Mouse (Mus musculus) CH12.LX (cell line): ENCODE measurements around the gene Cdh6. TPM values are rescaled to one million over a fixed set of nuclear protein-coding genes. Genes with fewer than 3 reads are reported as not detected.

Experiments used
- DNase-seq: peaks from one replicate; pipeline ENCODE4 v3.0.0-alpha.2; 2013; ENCODE audit errors: extremely low read depth
- H3K27ac ChIP-seq: 2 replicates; pipeline ENCODE4 v1.5.1; 2012; ENCODE audit warnings: low read depth, mild to moderate bottlenecking, control low read depth, moderate library complexity; ENCODE audit not compliant: insufficient read depth
- H3K27me3 ChIP-seq: replicated peaks from 2 replicates; pipeline ENCODE3; 2012; ENCODE audit warnings: inconsistent platforms
- H3K36me3 ChIP-seq, 2 experiments: replicated peaks in 1 of 2; 2 replicates each; pipeline versions ENCODE3 to v1.6.1; 2012; ENCODE audit warnings: inconsistent platforms in 1 of 2, low read length in 1 of 2, mild to moderate bottlenecking in 1 of 2, mixed read lengths in 1 of 2, moderate library complexity in 1 of 2; ENCODE audit not compliant: control insufficient read depth in 1 of 2, insufficient read depth in 1 of 2
- H3K4me1 ChIP-seq, 2 experiments: 2 replicates each; pipeline ENCODE4 v1.6.1; 2012; ENCODE audit warnings: inconsistent platforms in 1 of 2, moderate library complexity in 1 of 2; ENCODE audit not compliant: insufficient read depth in 2 of 2, control insufficient read depth in 1 of 2
- H3K4me2 ChIP-seq: 2 replicates; pipeline ENCODE4 v1.6.1; 2012; ENCODE audit warnings: low read depth, mild to moderate bottlenecking, control low read depth; ENCODE audit not compliant: poor library complexity, insufficient read depth, severe bottlenecking
- H3K4me3 ChIP-seq, 3 experiments: fragments of 150-350 bp in 1 of 3; sonication (generic) in 1 of 3; replicated peaks in 1 of 3; 2 replicates each; pipeline versions ENCODE3 to v1.5.1; 2011 to 2012; ENCODE audit warnings: low read depth in 2 of 3, low read length in 2 of 3, mild to moderate bottlenecking in 2 of 3, moderate library complexity in 2 of 3, control low read depth in 1 of 3, improper control_type of control experiment in 1 of 3, inconsistent platforms in 1 of 3, mixed read lengths in 1 of 3; ENCODE audit not compliant: poor library complexity in 1 of 3
- H3K79me2 ChIP-seq: replicated peaks from 2 replicates; pipeline ENCODE4 v1.6.1; 2012; ENCODE audit warnings: mild to moderate bottlenecking, moderate library complexity; ENCODE audit not compliant: control insufficient read depth, poor library complexity, insufficient read depth, severe bottlenecking; ENCODE audit errors: extremely low read depth
- H3K9ac ChIP-seq: 2 replicates; pipeline ENCODE4 v1.6.1; 2012; ENCODE audit warnings: low read depth, mild to moderate bottlenecking, control low read depth, moderate library complexity; ENCODE audit not compliant: insufficient read depth
- H3K9me3 ChIP-seq: replicated peaks from 2 replicates; pipeline ENCODE3; 2012; ENCODE audit warnings: low read length, inconsistent platforms, mixed read lengths
- BHLHE40 ChIP-seq: IDR thresholded peaks from 2 replicates; pipeline ENCODE4 v1.6.1; 2011; ENCODE audit warnings: mild to moderate bottlenecking, low read depth, low read length, improper control_type of control experiment
- CHD2 ChIP-seq: IDR thresholded peaks from 2 replicates; pipeline ENCODE4 v1.6.1; 2011; ENCODE audit warnings: low read length, improper control_type of control experiment
- CTCF ChIP-seq, 2 experiments: IDR thresholded peaks in 1 of 2; conservative IDR thresholded peaks in 1 of 2; 2 replicates each; pipeline ENCODE4 v1.5.1; 2011 to 2012; ENCODE audit warnings: low read depth in 2 of 2, low read length in 2 of 2, improper control_type of control experiment in 1 of 2, inconsistent platforms in 1 of 2, mild to moderate bottlenecking in 1 of 2, moderate library complexity in 1 of 2
- ELF1 ChIP-seq: IDR thresholded peaks from 2 replicates; pipeline ENCODE4 v1.6.1; 2014; ENCODE audit warnings: low read depth, mild to moderate bottlenecking, inconsistent platforms, low read length, improper control_type of control experiment
- EP300 ChIP-seq: IDR thresholded peaks from 2 replicates; pipeline ENCODE4 v1.6.1; 2011; ENCODE audit warnings: low read length, improper control_type of control experiment
- JUN ChIP-seq: IDR thresholded peaks from 2 replicates; pipeline ENCODE4 v1.6.1; 2011; ENCODE audit warnings: low read depth, mild to moderate bottlenecking, low read length, improper control_type of control experiment, moderate library complexity; ENCODE audit not compliant: insufficient read depth
- JUND ChIP-seq: conservative IDR thresholded peaks from 2 replicates; pipeline ENCODE4 v1.6.1; 2011; ENCODE audit warnings: low read depth, low read length, improper control_type of control experiment
- KAT2A ChIP-seq: IDR thresholded peaks from 2 replicates; pipeline ENCODE4 v1.6.1; 2012; ENCODE audit warnings: low read length, improper control_type of control experiment, inconsistent platforms; ENCODE audit not compliant: insufficient replicate concordance
- MAX ChIP-seq: IDR thresholded peaks from 2 replicates; pipeline ENCODE4 v1.6.1; 2011; ENCODE audit warnings: low read length, improper control_type of control experiment
- MXI1 ChIP-seq: IDR thresholded peaks from 2 replicates; pipeline ENCODE4 v1.6.1; 2011; ENCODE audit warnings: mild to moderate bottlenecking, low read depth, low read length, improper control_type of control experiment
- MYC ChIP-seq: IDR thresholded peaks from 2 replicates; pipeline ENCODE4 v1.6.1; 2011; ENCODE audit warnings: low read depth, mild to moderate bottlenecking, improper control_type of control experiment, low read length
- NELFE ChIP-seq: IDR thresholded peaks from 2 replicates; pipeline ENCODE4 v1.6.1; 2011; ENCODE audit warnings: low read depth, low read length, improper control_type of control experiment
- NRF1 ChIP-seq: IDR thresholded peaks from 2 replicates; pipeline ENCODE4 v1.6.1; 2014; ENCODE audit warnings: low read depth, mild to moderate bottlenecking, inconsistent platforms, low read length, improper control_type of control experiment, moderate library complexity
- POLR2A ChIP-seq: IDR thresholded peaks from 2 replicates; pipeline ENCODE4 v1.6.1; 2011; ENCODE audit warnings: low read depth, mild to moderate bottlenecking, improper control_type of control experiment, low read length
- POLR2AphosphoS2 ChIP-seq: IDR thresholded peaks from 2 replicates; pipeline ENCODE4 v1.6.1; 2011; ENCODE audit warnings: low read depth, low read length, improper control_type of control experiment
- RCOR1 ChIP-seq: conservative IDR thresholded peaks from 2 replicates; pipeline ENCODE4 v1.6.1; 2012; ENCODE audit warnings: low read depth, mild to moderate bottlenecking, inconsistent platforms, low read length, improper control_type of control experiment
- SMC3 ChIP-seq: IDR thresholded peaks from 2 replicates; pipeline ENCODE4 v1.6.1; 2011; ENCODE audit warnings: low read depth, low read length, improper control_type of control experiment
- TCF12 ChIP-seq: IDR thresholded peaks from 2 replicates; pipeline ENCODE4 v1.6.1; 2014; ENCODE audit warnings: low read depth, mild to moderate bottlenecking, inconsistent platforms, low read length, improper control_type of control experiment
- UBTF ChIP-seq: IDR thresholded peaks from 2 replicates; pipeline ENCODE4 v1.6.1; 2012; ENCODE audit warnings: low read depth, mild to moderate bottlenecking, inconsistent platforms, low read length, improper control_type of control experiment, moderate library complexity
- USF2 ChIP-seq: conservative IDR thresholded peaks from 2 replicates; pipeline ENCODE4 v1.6.1; 2011; ENCODE audit warnings: low read depth, low read length, improper control_type of control experiment
- ZC3H11A ChIP-seq: IDR thresholded peaks from 2 replicates; pipeline ENCODE4 v1.6.1; 2012; ENCODE audit warnings: low read depth, mild to moderate bottlenecking, inconsistent platforms, low read length, improper control_type of control experiment
- ZMIZ1 ChIP-seq: IDR thresholded peaks from 2 replicates; pipeline ENCODE4 v1.6.1; 2012; ENCODE audit warnings: low read depth, mild to moderate bottlenecking, inconsistent platforms, low read length, improper control_type of control experiment
- dilution Hi-C: fragments of 300-500 bp; cut with MboI; formaldehyde crosslinking; loops from 2 replicates; pipeline ENCODE4 v1.14.3; 2020; ENCODE audit warnings: low sequenced_read_pairs; ENCODE audit not compliant: extremely low pct_unique_long_range_greater_than_20kb, extremely low pct_ligation_motif_present
- in situ Hi-C: fragments of 300-500 bp; cut with MboI; formaldehyde crosslinking; loops from 3 replicates; pipeline ENCODE4 v1.14.3; 2019; ENCODE audit warnings: low sequenced_read_pairs, low pct_ligation_motif_present, low pct_unique_long_range_greater_than_20kb, mixed read lengths
- polyA plus RNA-seq: library from polyadenylated mRNA; unstranded; fragments of >175 nt; gene quantifications from 2 replicates; pipeline ENCODE4 v1.2.1, GENCODE M21; 2012; ENCODE audit warnings: low read depth; ENCODE audit not compliant: insufficient read length
- total RNA-seq, 2 experiments: library from RNA; depleted of rRNA; stranded (reverse); fragments of 300-350 nt in 1 of 2; fragments of >200 nt in 1 of 2; gene quantifications; 2 replicates each; pipeline ENCODE4 v1.2.3; 2012 to 2014

Gene Cdh6
- total and polyA plus RNA-seq, 3 experiments, result under 0.01 to 0.13 TPM; not detected in 1

- DNase-seq, result no peak
- Histone ChIP-seq H3K4me2 (no peak overlapping the region), H3K79me2 (no peaks in the 10 kb centered on the region)
- no peak for TF ChIP-seq JUND
- TF ChIP-seq KAT2A, result no peak
- TF ChIP-seq, all 38 proteins: peak for 0
- no peak overlapping the region for H3K4me3 ChIP-seq
- no peak overlapping the region for H3K9ac ChIP-seq
- peaks cover 7 to 23% of the 10 kb centered on the region in 2 experiments for H3K4me1 ChIP-seq
- dilution Hi-C loops (no loop called here), in situ Hi-C loops (no loop called here)
- H3K9me3 ChIP-seq, result no peaks in the 10 kb centered on the region
- H3K27me3 ChIP-seq, result no peaks in the 10 kb centered on the region
- H3K36me3 ChIP-seq, result no peaks in the 10 kb centered on the region
- no peak overlapping the region for H3K27ac ChIP-seq
These were observed 18.1 kb downstream of the Cdh6 start for GRCm38 (mm10) chr15:13155418-13155817.

GRCm38 (mm10) chr15:13141983-13142382, 31.5 kb downstream of the Cdh6 start:
- no peak for TF ChIP-seq CTCF (conservative IDR thresholded peaks at IDR 0.05 in 1 of 2, IDR thresholded peaks at IDR 0.05 in 1 of 2; ENCODE audit: low read depth in 2 of 2, low read length in 2 of 2)
- TF ChIP-seq NELFE, result no peak
- TF ChIP-seq JUND, result no peak
- TF ChIP-seq ELF1, result no peak
- no peaks in the 10 kb centered on the region for H3K36me3 ChIP-seq
- H3K9ac ChIP-seq, result no peak overlapping the region
- no peaks in the 10 kb centered on the region for H3K79me2 ChIP-seq
- no peak overlapping the region for H3K4me2 ChIP-seq
- H3K27me3 ChIP-seq, result no peaks in the 10 kb centered on the region
- in situ Hi-C loops (no loop called here), dilution Hi-C loops (no loop called here)
- H3K9me3 ChIP-seq, result no peaks in the 10 kb centered on the region
- H3K27ac ChIP-seq, result no peak overlapping the region
- no peak overlapping the region for H3K4me3 ChIP-seq
- peaks cover 7% of the 10 kb centered on the region in 2 experiments; a peak in 3 of 4 replicates for H3K4me1 ChIP-seq
- DNase-seq, result no peak

GRCm38 (mm10) chr15:13139662-13140061, 33.8 kb downstream of the Cdh6 start:
- dilution Hi-C loops, result no loop called here
- no peaks in the 10 kb centered on the region for H3K79me2 ChIP-seq
- H3K9ac ChIP-seq, result no peak overlapping the region
- DNase-seq, result no peak
- peaks cover 7% of the 10 kb centered on the region in 2 experiments; a peak in 3 of 4 replicates for H3K4me1 ChIP-seq
- no peaks in the 10 kb centered on the region for H3K27me3 ChIP-seq
- TF ChIP-seq NRF1 (no peak), CHD2 (no peak), POLR2A (no peak), MYC (no peak), POLR2AphosphoS2 (no peak), CTCF (conservative IDR thresholded peaks at IDR 0.05 in 1 of 2, IDR thresholded peaks at IDR 0.05 in 1 of 2; ENCODE audit: low read depth in 2 of 2, low read length in 2 of 2) (no peak), MAX (no peak), EP300 (no peak), USF2 (no peak), SMC3 (no peak), RCOR1 (no peak), ZC3H11A (no peak), KAT2A (no peak), UBTF (no peak), TCF12 (no peak), MXI1 (no peak), JUN (no peak), BHLHE40 (no peak), ZMIZ1 (no peak), ELF1 (no peak)
- TF ChIP-seq, all 38 proteins: peak for 0
- Histone ChIP-seq H3K4me3 (no peak overlapping the region), H3K27ac (no peak overlapping the region), H3K4me2 (no peak overlapping the region), H3K9me3 (no peaks in the 10 kb centered on the region), H3K36me3 (no peaks in the 10 kb centered on the region)
- in situ Hi-C loops, result no loop called here
